Mouse (Mus musculus): ENCODE measurements around the gene Klf15.
A peak's percentile ranks its signal among the peaks of the same experiment; 100 is the strongest.

Gene Klf15

GRCm38 (mm10) chr6:90463890-90464421, 1.6 kb downstream of the Klf15 start:
- DNase-seq (ENCODE audit: low spot score in 2 of 2): no peak

DNA sequence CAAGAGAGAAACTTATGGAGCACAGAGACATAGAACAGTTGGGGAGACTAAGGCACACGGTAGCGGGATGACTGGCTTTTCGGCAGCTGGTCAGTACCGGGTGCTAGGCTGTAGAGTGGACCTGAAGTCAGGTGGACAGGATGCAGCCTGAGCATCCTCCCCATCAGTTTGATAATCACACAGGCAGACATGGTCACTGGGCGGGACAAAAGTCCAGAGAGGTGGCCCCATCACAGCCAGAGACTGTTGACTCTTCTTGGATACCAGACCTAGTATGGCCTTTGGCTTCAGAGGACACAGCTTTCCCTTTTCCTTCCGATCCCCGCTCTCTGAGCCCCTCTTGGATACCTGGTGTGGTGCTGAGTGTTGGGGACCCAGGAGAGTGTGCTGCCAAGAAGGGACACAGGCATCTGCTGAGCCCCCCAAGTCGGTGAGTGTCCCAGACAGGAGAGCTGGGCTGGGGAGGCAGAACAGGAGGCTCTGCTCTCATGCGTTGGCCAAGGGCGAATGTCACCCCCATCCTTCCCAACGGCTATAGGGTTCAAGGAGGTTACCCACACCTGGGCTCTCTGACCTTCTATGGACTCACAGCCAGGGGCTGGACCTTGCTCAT, 2.8 kb downstream of the Klf15 start:
- DNase-seq (ENCODE audit: low spot score in 2 of 2): no peak

- no peak for DNase-seq (ENCODE audit: low spot score in 2 of 2)
Observed at GRCm38 (mm10) chr6:90466079-90466478, 3.7 kb downstream of the Klf15 start.

GRCm38 (mm10) chr6:90466847-90467410, 4.6 kb downstream of the Klf15 start:
- DNase-seq (ENCODE audit: low spot score in 2 of 2): no peak

GRCm38 (mm10) chr6:90468216-90468615, 5.8 kb downstream of the Klf15 start:
- no peak for DNase-seq (ENCODE audit: low spot score in 2 of 2)

GRCm38 (mm10) chr6:90469041-90469440, 6.7 kb downstream of the Klf15 start:
- no peak for DNase-seq (ENCODE audit: low spot score in 2 of 2)

DNA sequence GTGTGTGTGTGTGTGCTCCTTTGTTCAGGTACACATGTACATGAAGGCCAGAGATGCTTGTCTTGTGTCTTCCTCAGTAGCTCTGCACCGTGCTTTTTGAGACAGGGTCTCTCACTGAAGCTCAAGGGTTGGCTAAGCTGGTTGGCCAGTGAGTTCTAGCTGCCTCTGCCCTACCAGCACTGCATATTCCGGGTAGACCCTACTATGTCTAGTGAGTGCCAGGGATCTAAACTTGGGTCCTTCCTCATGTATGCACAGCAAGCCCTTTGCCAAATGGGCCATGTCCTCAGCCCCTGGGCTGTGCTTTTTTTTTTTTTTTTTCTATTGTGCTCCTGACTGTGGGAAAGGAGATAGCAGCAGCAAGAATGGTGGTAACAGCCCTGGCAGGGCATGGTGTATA, 7.9 kb downstream of the Klf15 start:
- DNase-seq (ENCODE audit: low spot score in 2 of 2): no peak

DNA sequence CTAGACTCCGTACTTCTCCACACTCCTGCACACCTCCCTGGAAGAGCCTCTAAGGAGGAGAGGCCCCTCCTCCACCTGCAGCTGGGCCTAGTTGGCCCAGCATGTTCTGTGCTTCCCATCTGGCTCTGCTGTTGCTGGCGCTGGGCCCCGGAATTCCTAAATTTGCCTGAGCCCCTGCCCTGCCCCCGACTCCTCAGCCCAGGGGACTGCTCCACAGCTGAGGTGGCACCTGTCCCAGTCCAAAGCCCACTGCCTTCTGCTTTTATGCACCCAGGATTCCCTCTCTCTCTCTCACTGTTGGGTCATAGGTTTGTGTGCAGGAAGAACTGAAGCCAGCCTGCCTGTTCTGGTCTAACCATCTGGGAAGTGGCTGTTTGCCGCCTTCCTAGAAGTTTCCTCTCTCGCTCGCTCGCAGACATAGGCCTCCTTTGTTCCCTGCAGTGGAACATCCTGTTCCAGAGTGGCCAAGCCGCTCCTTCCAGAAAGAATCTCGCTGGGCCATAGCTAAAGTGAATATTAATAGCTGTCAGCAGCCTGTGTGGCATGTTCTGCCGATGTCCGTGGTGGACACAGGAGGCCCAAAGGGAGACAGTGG, 8.7 kb downstream of the Klf15 start:
- peak; percentile 49 to 65 for DNase-seq (ENCODE audit: low spot score in 2 of 2)

DNA sequence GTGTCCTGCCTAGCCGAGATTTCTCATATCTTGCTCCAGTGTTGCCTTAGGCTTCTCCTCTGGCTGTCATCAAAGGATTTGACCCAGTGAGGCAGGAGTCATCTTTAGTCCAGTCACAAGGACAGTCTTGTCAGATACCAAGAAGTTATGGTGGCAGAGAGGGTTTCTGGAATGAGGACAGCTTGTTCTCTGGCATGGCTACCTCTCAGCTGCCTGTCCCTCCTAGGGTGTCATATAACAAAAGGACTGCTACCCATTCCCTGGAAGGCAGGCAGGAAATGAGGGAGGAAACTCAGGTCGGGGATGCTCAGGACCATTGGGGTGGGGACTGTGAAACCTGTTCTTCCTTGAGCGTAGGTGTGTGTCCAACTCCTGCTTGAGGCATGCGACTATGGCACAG, 9.7 kb downstream of the Klf15 start:
- no peak for DNase-seq (ENCODE audit: low spot score in 2 of 2)

- DNase-seq (ENCODE audit: low spot score in 2 of 2): no peak
Observed at GRCm38 (mm10) chr6:90472697-90473096, 10.3 kb downstream of the Klf15 start.

DNA sequence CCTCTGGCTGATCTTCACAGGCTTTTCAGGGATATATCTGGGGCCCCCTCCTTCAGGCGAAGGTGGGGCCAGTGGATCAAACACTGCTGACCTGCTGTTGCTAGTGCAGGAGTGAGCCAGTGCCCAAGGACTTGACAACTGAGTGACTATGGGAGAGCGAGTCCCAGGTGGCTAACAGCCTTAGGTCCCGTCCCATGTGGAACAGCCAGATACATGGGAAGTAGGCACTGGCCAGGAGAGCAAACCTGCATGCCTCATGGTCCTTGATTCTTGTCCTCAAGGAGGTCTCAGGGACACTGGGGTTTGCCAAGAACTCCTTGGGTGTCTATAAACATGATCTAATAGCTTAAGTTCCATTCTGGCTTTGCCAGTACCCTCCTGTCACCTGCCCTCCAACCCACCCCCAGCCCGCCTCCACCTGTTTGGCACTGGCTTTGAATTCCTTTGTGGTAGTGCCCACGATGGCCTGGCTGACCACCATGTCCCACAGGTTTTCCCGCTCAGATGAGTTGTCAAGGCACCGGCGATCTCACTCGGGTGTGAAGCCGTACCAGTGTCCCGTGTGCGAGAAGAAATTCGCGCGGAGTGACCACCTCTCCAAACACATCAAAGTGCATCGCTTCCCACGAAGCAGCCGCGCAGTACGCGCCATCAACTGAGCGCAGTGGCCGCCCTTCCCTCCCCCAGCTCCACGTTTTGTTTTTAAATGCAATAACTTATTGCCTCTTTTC, 11.4 kb downstream of the Klf15 start:
- DNase-seq (ENCODE audit: low spot score in 2 of 2): no peak

DNA sequence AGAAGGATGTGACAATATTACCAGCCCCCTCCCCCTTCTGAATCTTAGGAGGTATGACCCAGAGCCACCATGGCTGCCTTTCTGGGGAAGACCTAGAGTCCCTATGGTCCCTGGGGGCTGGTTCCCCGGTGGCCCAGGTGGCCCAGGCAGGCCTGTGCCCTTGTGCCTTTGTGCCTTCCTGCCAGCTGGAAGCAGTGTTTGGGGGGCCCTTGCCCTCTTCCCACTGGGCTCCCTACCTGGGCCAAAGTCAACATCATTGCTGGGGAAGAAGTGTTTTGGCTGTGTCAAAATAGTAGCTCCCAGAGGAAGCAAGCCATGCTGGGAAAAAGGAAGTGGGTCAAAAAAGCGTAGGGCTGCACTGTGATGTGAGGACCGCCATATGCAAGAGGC, 12.0 kb downstream of the Klf15 start:
- DNase-seq (ENCODE audit: low spot score in 2 of 2): no peak

GRCm38 (mm10) chr6:90475176-90475853, 12.9 kb downstream of the Klf15 start:
- no peak for DNase-seq (ENCODE audit: low spot score in 2 of 2)

DNA sequence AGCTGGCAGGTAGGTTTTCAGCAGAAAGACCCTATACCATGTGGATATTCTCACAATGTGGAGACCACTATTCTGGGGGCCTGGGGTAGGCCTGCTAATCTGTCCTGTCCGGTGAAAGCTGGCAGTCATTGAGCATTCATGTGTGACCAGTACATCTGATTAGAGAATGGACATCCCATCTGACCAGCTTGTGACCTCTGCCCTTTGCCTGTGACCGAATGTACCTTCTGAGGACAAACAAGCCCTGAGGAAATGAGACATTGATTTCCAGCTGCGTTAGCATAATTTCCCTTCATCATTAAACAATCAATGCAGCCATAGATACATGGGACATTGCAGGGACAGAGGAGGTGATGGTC, 13.5 kb downstream of the Klf15 start:
- no peak for DNase-seq (ENCODE audit: low spot score in 2 of 2)

- peak; percentile 46 to 53 for DNase-seq (ENCODE audit: low spot score in 2 of 2)
Observed at GRCm38 (mm10) chr6:90476941-90477518, 14.7 kb downstream of the Klf15 start.

- no peak for DNase-seq (ENCODE audit: low spot score in 2 of 2)
Observed at GRCm38 (mm10) chr6:90484249-90484648, 21.9 kb downstream of the Klf15 start.

DNA sequence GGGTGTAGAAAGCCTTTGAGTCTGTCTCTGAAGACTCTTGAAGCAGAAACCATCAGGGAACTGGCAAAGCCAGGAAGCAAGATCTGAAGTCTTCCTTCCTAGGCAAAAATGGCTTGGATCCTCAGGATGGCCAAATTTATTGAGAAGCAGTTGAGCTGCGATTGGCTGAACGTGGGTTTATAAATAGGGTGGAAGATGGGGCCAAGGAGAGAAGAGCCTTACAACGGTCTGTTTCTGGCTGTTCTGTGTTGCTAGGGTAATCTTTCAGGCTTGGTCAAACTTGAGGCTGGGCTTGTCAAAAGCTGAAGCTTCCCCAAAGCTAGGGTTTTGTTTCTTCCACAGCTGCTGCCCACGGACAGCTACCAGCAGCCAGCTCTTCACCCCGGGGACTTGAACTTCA, 22.5 kb downstream of the Klf15 start:
- no peak for DNase-seq (ENCODE audit: low spot score in 2 of 2)

- no peak for DNase-seq (ENCODE audit: low spot score in 2 of 2)
Observed at GRCm38 (mm10) chr6:90486176-90486921, 24.0 kb downstream of the Klf15 start, which contains the start of gene Aldh1l1. Aldh1l1 (plus strand) TSS chr6:90486427.

DNA sequence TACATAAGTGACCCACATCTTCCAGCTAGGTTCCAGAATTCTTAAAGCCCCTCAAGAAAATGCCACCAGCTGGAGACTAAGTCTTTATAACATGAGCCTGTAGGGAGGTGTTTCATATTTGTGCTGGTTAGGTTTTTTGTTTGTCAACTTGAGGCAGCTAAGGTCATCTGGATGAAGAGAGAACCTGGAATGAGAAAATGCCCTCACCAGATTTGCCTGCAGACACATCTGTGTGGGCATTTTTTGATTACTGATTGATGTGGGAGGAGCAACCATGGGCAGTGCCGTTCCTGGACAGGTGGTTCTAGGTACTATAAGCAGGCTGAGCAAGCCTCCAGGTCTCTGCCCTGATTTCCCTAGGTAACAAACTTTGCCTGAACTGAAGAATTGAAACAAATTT, 25.2 kb downstream of the Klf15 start:
- DNase-seq (ENCODE audit: low spot score in 2 of 2): no peak

DNA sequence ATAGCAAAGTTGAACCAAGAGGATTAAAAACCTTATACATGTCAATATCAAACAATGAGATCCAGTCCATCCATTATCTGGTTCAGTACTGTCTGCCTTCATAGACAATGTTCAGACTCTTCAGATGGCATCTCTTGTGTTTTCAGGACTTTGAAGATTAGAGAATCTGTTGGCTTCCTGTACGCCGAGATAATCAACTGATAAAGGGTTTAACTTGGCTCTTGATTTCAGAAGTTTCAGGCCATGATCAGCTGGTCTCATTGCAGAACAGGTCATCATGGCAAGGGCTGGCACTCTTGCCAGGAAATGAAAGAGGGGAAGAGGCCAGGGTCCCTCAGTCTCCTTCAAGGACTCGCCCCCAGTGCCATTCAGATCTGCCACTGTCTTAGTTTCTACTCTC, 27.2 kb downstream of the Klf15 start:
- no peak for DNase-seq (ENCODE audit: low spot score in 2 of 2)

GRCm38 (mm10) chr6:90490976-90491375, 28.6 kb downstream of the Klf15 start:
- DNase-seq (ENCODE audit: low spot score in 2 of 2): peak in 1 of 2 experiments; percentile 26
